In the genomic region with DNA sequence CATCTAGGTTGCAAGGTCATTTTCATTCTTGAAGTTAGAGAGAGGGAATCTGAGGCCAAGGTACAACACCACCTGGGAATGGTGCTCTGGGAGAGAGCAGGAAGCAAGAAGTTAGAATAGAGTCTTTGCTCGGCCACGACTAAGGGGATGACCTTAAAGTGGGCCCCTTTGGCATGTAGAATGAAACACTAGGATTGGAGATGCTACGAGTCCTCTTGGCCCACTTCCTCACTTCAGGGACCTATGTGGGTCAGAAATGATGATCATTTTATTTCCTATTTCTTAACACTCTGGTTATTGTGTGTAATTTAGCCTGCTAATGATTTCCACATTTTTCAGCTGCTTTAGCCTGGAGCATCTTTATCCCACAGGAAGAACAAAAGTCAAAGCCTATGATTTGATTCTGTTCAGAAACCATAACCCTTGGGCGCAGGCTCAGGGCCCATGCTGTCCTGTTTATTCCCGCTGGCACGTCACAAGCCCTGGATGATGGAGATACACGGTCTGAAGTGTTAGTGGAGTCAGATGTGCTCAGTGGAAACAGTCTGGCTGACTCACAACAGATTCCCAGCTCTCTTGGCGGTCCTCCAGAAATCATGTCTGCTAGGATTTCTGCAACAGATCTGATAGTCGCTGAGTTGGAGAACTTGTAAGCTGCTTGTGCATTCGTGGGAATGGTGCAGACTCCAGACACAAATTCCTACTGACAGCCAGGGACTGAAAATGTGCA, we compare ENCODE assay signal across 7 mouse cellular contexts.
DNase-seq lines count a peak whose midpoint lies in the region; ATAC-seq lines count a peak whose summit lies in the region.

No protein-coding gene starts in this region.

- H3K4me2 ChIP-seq in embryonic facial prominence, embryonic 14.5 days (ENCODE audit: low read depth, low read length), result no peak overlapping the region
- no peak overlapping the region; the same call in 1 of the 2 replicates for H3K4me2 ChIP-seq in heart, embryonic 15.5 days

- WGBS in embryonic facial prominence, embryonic 14.5 days, result 22% methylated on average over 10 of the region's 10 CpGs
- WGBS in heart, embryonic 15.5 days, result 33% methylated on average over 10 of the region's 10 CpGs

- no peaks in the 10 kb centered on the region for H3K27me3 ChIP-seq in embryonic facial prominence, embryonic 14.5 days (replicated peaks; ENCODE audit: control insufficient read depth, insufficient read depth, low read length)
- H3K27me3 ChIP-seq in heart, embryonic 15.5 days, result no peaks in the 10 kb centered on the region

- no peak overlapping the region for H3K4me3 ChIP-seq in embryonic facial prominence, embryonic 14.5 days (ENCODE audit: low read depth, low read length)
- H3K4me3 ChIP-seq in heart, embryonic 15.5 days, result no peak overlapping the region

- H3K36me3 ChIP-seq in embryonic facial prominence, embryonic 14.5 days (ENCODE audit: control insufficient read depth, insufficient read depth, low read length), result no peaks in the 10 kb centered on the region
- no peaks in the 10 kb centered on the region for H3K36me3 ChIP-seq in heart, embryonic 15.5 days

- H3K9ac ChIP-seq in embryonic facial prominence, embryonic 14.5 days (ENCODE audit: low read depth, low read length), result no peak overlapping the region
- H3K9ac ChIP-seq in heart, embryonic 15.5 days, result no peak overlapping the region

- peak overlapping the region; percentile 44 for H3K27ac ChIP-seq in embryonic facial prominence, embryonic 14.5 days (replicated peaks; ENCODE audit: low read depth, low read length)
- H3K27ac ChIP-seq in heart, embryonic 15.5 days, result peak overlapping the region; percentile 18

- peaks cover 18% of the 10 kb centered on the region for H3K4me1 ChIP-seq in embryonic facial prominence, embryonic 14.5 days (ENCODE audit: control insufficient read depth, insufficient read depth, low read length)
- H3K4me1 ChIP-seq in heart, embryonic 15.5 days (replicated peaks), result peaks cover 13% of the 10 kb centered on the region

- no peaks in the 10 kb centered on the region for H3K9me3 ChIP-seq in embryonic facial prominence, embryonic 14.5 days (ENCODE audit: control insufficient read depth, low read length)
- H3K9me3 ChIP-seq in heart, embryonic 15.5 days (replicated peaks), result no peaks in the 10 kb centered on the region

- intact Hi-C loops in left cerebral cortex, postnatal 10 days (cut with DNase I), result no loop called here

- peak; percentile 95 for ATAC-seq in embryonic facial prominence, embryonic 14.5 days (ENCODE audit: low read depth)
- ATAC-seq in heart, embryonic 15.5 days (replicated peaks; ENCODE audit: insufficient number of reproducible peaks, insufficient read depth, low FRiP score, low read depth), result peak; percentile 86
- no peak for ATAC-seq in megakaryocyte progenitor cell, adult 5-6 weeks (replicated peaks; ENCODE audit: poor library complexity)

- peak; percentile 81 for DNase-seq in 3T3-L1 (ENCODE audit: low read depth, low spot score)
- DNase-seq in Muller cell, postnatal 12 days (ENCODE audit: inconsistent ontology term), result peak; percentile 87
- DNase-seq in embryonic facial prominence, embryonic 14.5 days (ENCODE audit: low spot score), result peak; percentile 97
- peak; percentile 78 to 81 for DNase-seq in left cerebral cortex, postnatal 10 days (ENCODE audit: extremely low spot score in 1 of 2, low spot score in 2 of 2)
- peak; percentile 88 to 91 for DNase-seq in right cerebral cortex, postnatal 10 days (ENCODE audit: low spot score in 2 of 2)
